Mouse (Mus musculus) stomach, postnatal 0 days (tissue): ENCODE results near the gene Gk5. TPM values are rescaled to one million over a fixed set of nuclear protein-coding genes. Genes with fewer than 3 reads are reported as not detected.

ENCODE experiments used
- ATAC-seq: fragments of 200-750 bp; cut with Nextera tagmentation; 2 replicates; pipeline ENCODE4 v1.8.0; 2017; ENCODE audit not compliant: low FRiP score, low TSS enrichment
- DNase-seq: peaks from one replicate; pipeline ENCODE4 v3.0.0-alpha.2; 2016; ENCODE audit warnings: low spot score
- H3K27ac ChIP-seq: fragments of 300-500 bp; sonication (generic); replicated peaks from 2 replicates; pipeline ENCODE4 v1.5.1; 2014; ENCODE audit warnings: mild to moderate bottlenecking, control low read depth
- H3K27me3 ChIP-seq: fragments of 300-500 bp; sonication (generic); 2 replicates; pipeline ENCODE4 v1.6.1; 2014; ENCODE audit warnings: low read length; ENCODE audit not compliant: control insufficient read depth, insufficient read depth
- H3K36me3 ChIP-seq: fragments of 300-500 bp; sonication (generic); 2 replicates; pipeline ENCODE4 v1.6.1; 2014; ENCODE audit warnings: low read length, mixed read lengths; ENCODE audit not compliant: control insufficient read depth, insufficient read depth
- H3K4me1 ChIP-seq: fragments of 300-500 bp; sonication (generic); replicated peaks from 2 replicates; pipeline ENCODE4 v1.6.1; 2014; ENCODE audit warnings: antibody characterized with exemption; ENCODE audit not compliant: control insufficient read depth, insufficient read depth
- H3K4me2 ChIP-seq: fragments of 300-500 bp; sonication (generic); replicated peaks from 2 replicates; pipeline ENCODE4 v1.6.1; 2014; ENCODE audit warnings: low read depth, mild to moderate bottlenecking, control low read depth, moderate library complexity
- H3K4me3 ChIP-seq: fragments of 300-500 bp; sonication (generic); 2 replicates; pipeline ENCODE4 v1.5.1; 2014; ENCODE audit warnings: low read depth, low read length, control low read depth
- H3K9ac ChIP-seq: fragments of 300-500 bp; sonication (generic); 2 replicates; pipeline ENCODE4 v1.6.1; 2014; ENCODE audit warnings: mild to moderate bottlenecking, low read length, control low read depth, mixed read lengths
- H3K9me3 ChIP-seq: fragments of 300-500 bp; sonication (generic); 2 replicates; pipeline ENCODE4 v1.6.1; 2016; ENCODE audit warnings: low read length; ENCODE audit not compliant: control insufficient read depth
- CTCF ChIP-seq: IDR thresholded peaks from 2 replicates; pipeline ENCODE4 v1.5.1; 2016; ENCODE audit warnings: antibody characterized with exemption, low read depth, mild to moderate bottlenecking, moderate library complexity
- EP300 ChIP-seq: optimal IDR thresholded peaks from 2 replicates; pipeline ENCODE3; 2016; ENCODE audit warnings: antibody characterized with exemption
- WGBS: fragments of 180-500 bp; shearing (Covaris S2); extraction: QIAGEN DNeasy Blood & Tissue Kit; methylation state at CpG from one replicate; pipeline ENCODE4 v1.1.7; 2014; 5-methylcytosine and 5-hydroxymethylcytosine counted together
- polyA plus RNA-seq: library from polyadenylated mRNA; unstranded; fragments of >200 nt; fragmentation: Nextera tagmentation; extraction: Ambion mirVana; gene quantifications from 2 replicates; pipeline ENCODE4 v1.2.1, GENCODE M21; 2015

The Gk5 gene
- polyA plus RNA-seq, 1 experiment from 2014 or later, result 9.8 TPM

- 90% methylated on average over 9 of the region's 9 CpGs for WGBS
- no peaks in the 10 kb centered on the region for H3K36me3 ChIP-seq
- DNase-seq (no peak), ATAC-seq (no peak)
- no peaks in the 10 kb centered on the region for H3K9me3 ChIP-seq
- TF ChIP-seq CTCF (no peak), EP300 (no peak)
- no peak overlapping the region for H3K27ac ChIP-seq
- no peak overlapping the region for H3K9ac ChIP-seq
- H3K4me1 ChIP-seq, result no peaks in the 10 kb centered on the region; the same call in 1 of the 2 replicates
- no peak overlapping the region for H3K4me3 ChIP-seq
- H3K27me3 ChIP-seq, result no peaks in the 10 kb centered on the region
- no peak overlapping the region for H3K4me2 ChIP-seq
These were observed 19.8 kb downstream of the Gk5 start for GRCm38 (mm10) chr9:96138958-96139357.

- peak; percentile 36; the same call in 1 of the 2 replicates for ATAC-seq
- DNase-seq, result no peak
- Histone ChIP-seq H3K36me3 (no peaks in the 10 kb centered on the region), H3K4me3 (no peak overlapping the region), H3K4me2 (no peak overlapping the region), H3K27me3 (no peaks in the 10 kb centered on the region), H3K4me1 (no peaks in the 10 kb centered on the region; the same call in 1 of the 2 replicates), H3K27ac (no peak overlapping the region), H3K9ac (no peak overlapping the region), H3K9me3 (no peaks in the 10 kb centered on the region)
- TF ChIP-seq EP300, result no peak
- TF ChIP-seq CTCF, result no peak
- 53% methylated on average over 5 of the region's 5 CpGs for WGBS
These were observed 20.7 kb downstream of the Gk5 start for GRCm38 (mm10) chr9:96139876-96140275.

GRCm38 (mm10) chr9:96140931-96141330 is 21.8 kb downstream of the Gk5 start:
- WGBS, result 53% methylated on average over 7 of the region's 7 CpGs
- DNase-seq, result no peak
- Histone ChIP-seq H3K4me1 (no peaks in the 10 kb centered on the region), H3K9me3 (no peaks in the 10 kb centered on the region), H3K4me2 (no peak overlapping the region), H3K27ac (no peak overlapping the region), H3K9ac (no peak overlapping the region), H3K4me3 (no peak overlapping the region), H3K36me3 (0 out of 2 replicates have a peak, but pooled peaks cover 3% of the 10 kb centered on the region), H3K27me3 (no peaks in the 10 kb centered on the region)
- no peak for ATAC-seq
- TF ChIP-seq EP300 (no peak), CTCF (no peak)

GRCm38 (mm10) chr9:96142499-96142898 is 23.3 kb downstream of the Gk5 start:
- ATAC-seq, result no peak

GRCm38 (mm10) chr9:96143633-96144032 is 24.5 kb downstream of the Gk5 start:
- no peak for DNase-seq
- TF ChIP-seq CTCF (no peak), EP300 (no peak)
- ATAC-seq, result no peak
- Histone ChIP-seq H3K27me3 (no peaks in the 10 kb centered on the region), H3K9me3 (no peaks in the 10 kb centered on the region), H3K9ac (no peak overlapping the region), H3K4me3 (no peak overlapping the region), H3K36me3 (peaks cover 15% of the 10 kb centered on the region; the same call in 1 of the 2 replicates), H3K4me1 (no peaks in the 10 kb centered on the region), H3K4me2 (no peak overlapping the region), H3K27ac (no peak overlapping the region)
- WGBS, result 91% methylated on average over 4 of the region's 4 CpGs

More at GRCm38 (mm10) chr9:96142499-96142898, 23.3 kb downstream of the Gk5 start:
- Histone ChIP-seq H3K27ac (no peak overlapping the region), H3K9me3 (no peaks in the 10 kb centered on the region), H3K4me1 (no peaks in the 10 kb centered on the region), H3K36me3 (peaks cover 13% of the 10 kb centered on the region; the same call in 1 of the 2 replicates), H3K27me3 (no peaks in the 10 kb centered on the region), H3K9ac (no peak overlapping the region), H3K4me3 (no peak overlapping the region), H3K4me2 (no peak overlapping the region)
- DNase-seq, result no peak
- no peak for TF ChIP-seq CTCF
- TF ChIP-seq EP300, result no peak
- 70% methylated on average over 6 of the region's 6 CpGs for WGBS

GRCm38 (mm10) chr9:96144883-96145282 is 25.7 kb downstream of the Gk5 start:
- Histone ChIP-seq H3K4me3 (no peak overlapping the region), H3K27me3 (no peaks in the 10 kb centered on the region), H3K36me3 (peaks cover 17% of the 10 kb centered on the region; the same call in 1 of the 2 replicates), H3K9ac (no peak overlapping the region), H3K4me2 (no peak overlapping the region), H3K27ac (no peak overlapping the region), H3K4me1 (no peaks in the 10 kb centered on the region), H3K9me3 (no peaks in the 10 kb centered on the region)
- no peak for DNase-seq
- TF ChIP-seq EP300 (no peak), CTCF (no peak)
- no peak for ATAC-seq
